Mouse (Mus musculus): ENCODE results near the gene Abca6. TPM values are rescaled to one million over a fixed set of nuclear protein-coding genes. Genes with fewer than 3 reads are reported as not detected.

The Abca6 gene
- polyA plus RNA-seq, 1 experiment from 2014 or later, result 0.17 TPM

DNA sequence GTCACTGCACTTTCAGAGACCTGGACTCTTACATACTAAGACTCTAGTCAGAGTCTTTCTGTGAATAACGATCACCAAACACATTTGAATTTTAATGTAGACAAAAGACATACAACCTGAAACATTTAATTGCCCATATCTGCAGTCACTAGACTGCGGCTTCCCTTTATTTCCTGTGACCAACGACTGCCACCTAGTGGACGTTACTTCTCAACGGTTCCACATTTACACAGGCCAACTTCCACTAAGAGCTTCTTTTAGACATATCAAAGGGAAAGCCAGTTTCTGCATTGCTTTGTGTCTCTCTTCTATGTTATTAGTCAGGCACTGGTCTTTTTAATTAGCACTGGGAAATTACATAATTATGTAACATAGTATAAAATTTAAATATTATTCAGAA is 20.2 kb upstream of the Abca6 start:
- H3K27ac ChIP-seq (ENCODE audit: low read depth, low read length), result no peak overlapping the region
- no peaks in the 10 kb centered on the region for H3K9me3 ChIP-seq (ENCODE audit: control insufficient read depth, low read length)
- WGBS, result 2% methylated on average over 5 of the region's 5 CpGs
- no peak overlapping the region for H3K4me2 ChIP-seq (ENCODE audit: low read depth, low read length)
- no peaks in the 10 kb centered on the region; the same call in 1 of the 2 replicates for H3K36me3 ChIP-seq (ENCODE audit: control insufficient read depth, insufficient read depth, low read length)
- no peak overlapping the region for H3K4me3 ChIP-seq (ENCODE audit: low read depth, low read length)
- peak; percentile 54 for ATAC-seq (ENCODE audit: low read depth)
- H3K27me3 ChIP-seq (ENCODE audit: control insufficient read depth, insufficient read depth, low read length), result no peaks in the 10 kb centered on the region
- H3K4me1 ChIP-seq (ENCODE audit: control insufficient read depth, insufficient read depth, low read length), result no peaks in the 10 kb centered on the region
- H3K9ac ChIP-seq (replicated peaks; ENCODE audit: low read depth, low read length), result no peak overlapping the region

DNA sequence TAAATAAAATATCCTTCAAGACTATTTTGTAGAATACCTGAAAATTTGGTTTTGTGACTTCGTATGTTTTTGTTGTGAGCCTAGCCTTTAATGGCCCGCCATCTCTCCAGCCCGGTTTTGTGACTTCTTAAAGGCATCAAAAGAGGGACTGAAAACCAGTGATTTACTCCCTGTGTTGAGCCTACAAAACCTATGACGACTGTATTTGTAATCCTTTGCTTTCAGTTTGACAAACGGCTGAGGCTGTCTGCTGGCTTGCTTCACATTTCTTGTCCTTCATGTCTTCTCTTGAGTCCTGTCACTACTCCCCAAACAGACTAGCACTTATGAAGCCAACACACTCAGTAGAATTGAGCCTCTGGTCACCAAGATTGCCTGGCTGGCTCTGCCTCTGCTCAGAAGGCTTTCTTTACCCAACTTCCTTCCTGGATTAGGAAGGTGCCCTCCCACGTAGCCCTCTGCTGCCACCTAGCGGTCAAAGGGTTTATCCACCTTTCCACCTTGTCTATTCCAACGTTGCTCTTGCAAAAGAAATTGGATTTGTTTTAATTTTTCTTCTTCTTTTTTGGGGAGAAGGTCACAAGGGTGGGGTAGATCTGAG is 16.8 kb upstream of the Abca6 start:
- Histone ChIP-seq H3K4me1 (ENCODE audit: control insufficient read depth, insufficient read depth, low read length) (no peaks in the 10 kb centered on the region), H3K4me2 (ENCODE audit: low read depth, low read length) (no peak overlapping the region), H3K9me3 (ENCODE audit: control insufficient read depth, low read length) (no peaks in the 10 kb centered on the region), H3K36me3 (ENCODE audit: control insufficient read depth, insufficient read depth, low read length) (no peaks in the 10 kb centered on the region), H3K9ac (replicated peaks; ENCODE audit: low read depth, low read length) (no peak overlapping the region), H3K27ac (ENCODE audit: low read depth, low read length) (no peak overlapping the region), H3K4me3 (ENCODE audit: low read depth, low read length) (no peak overlapping the region), H3K27me3 (ENCODE audit: control insufficient read depth, insufficient read depth, low read length) (no peaks in the 10 kb centered on the region)
- ATAC-seq (ENCODE audit: low read depth), result 0 out of 2 replicates have a peak, but pooled peaks have one; percentile 38
- 41% methylated on average over 8 of the region's 8 CpGs for WGBS

DNA sequence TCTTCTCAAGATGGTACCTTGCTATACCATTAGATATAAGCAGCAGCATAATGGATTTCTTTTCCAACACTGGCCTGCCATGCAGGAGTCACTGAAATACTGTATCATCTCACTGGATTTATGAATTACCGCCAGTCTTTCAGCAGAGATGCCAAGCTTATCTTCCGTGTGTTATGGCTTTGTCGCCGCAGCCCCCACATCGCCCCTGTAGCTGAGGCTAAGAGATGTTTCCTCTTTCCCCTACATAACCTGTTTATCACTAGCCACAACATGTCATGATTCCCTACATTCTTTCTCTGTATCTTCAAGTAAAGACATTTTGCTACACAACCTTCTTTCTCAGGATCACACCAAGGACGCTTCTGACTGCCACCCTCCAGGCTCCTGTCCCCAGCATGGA is 15.7 kb upstream of the Abca6 start:
- no peak overlapping the region for H3K27ac ChIP-seq (ENCODE audit: low read depth, low read length)
- no peak overlapping the region for H3K9ac ChIP-seq (replicated peaks; ENCODE audit: low read depth, low read length)
- H3K4me3 ChIP-seq (ENCODE audit: low read depth, low read length), result no peak overlapping the region
- H3K4me1 ChIP-seq (ENCODE audit: control insufficient read depth, insufficient read depth, low read length), result no peaks in the 10 kb centered on the region
- ATAC-seq (ENCODE audit: low read depth), result no peak
- 96% methylated on average over 6 of the region's 6 CpGs for WGBS
- H3K9me3 ChIP-seq (ENCODE audit: control insufficient read depth, low read length), result no peaks in the 10 kb centered on the region
- H3K36me3 ChIP-seq (ENCODE audit: control insufficient read depth, insufficient read depth, low read length), result no peaks in the 10 kb centered on the region
- H3K4me2 ChIP-seq (ENCODE audit: low read depth, low read length), result no peak overlapping the region
- H3K27me3 ChIP-seq (ENCODE audit: control insufficient read depth, insufficient read depth, low read length), result no peaks in the 10 kb centered on the region

DNA sequence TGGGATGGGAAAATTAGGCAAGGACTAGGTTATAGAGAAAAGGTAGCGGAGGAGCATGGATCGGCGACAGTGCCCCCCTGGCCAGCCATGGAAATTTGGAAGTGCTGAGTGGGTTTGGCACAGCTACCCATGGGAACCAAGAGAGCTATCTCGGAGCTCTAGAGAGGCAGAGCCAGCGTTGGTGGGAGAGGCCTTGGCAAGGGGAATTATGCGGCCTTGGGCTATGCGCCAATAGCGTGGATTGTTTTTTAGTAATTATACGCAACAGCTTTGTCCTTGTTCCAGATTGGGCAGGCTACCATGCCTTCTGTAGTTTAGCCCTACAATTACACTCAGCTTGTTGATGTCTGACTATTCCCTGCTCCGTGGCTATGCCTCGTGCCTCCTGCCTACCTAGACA is 15.2 kb upstream of the Abca6 start:
- no peaks in the 10 kb centered on the region for H3K36me3 ChIP-seq (ENCODE audit: control insufficient read depth, insufficient read depth, low read length)
- no peak for ATAC-seq (ENCODE audit: low read depth)
- no peaks in the 10 kb centered on the region for H3K27me3 ChIP-seq (ENCODE audit: control insufficient read depth, insufficient read depth, low read length)
- H3K4me1 ChIP-seq (ENCODE audit: control insufficient read depth, insufficient read depth, low read length), result no peaks in the 10 kb centered on the region
- 86% methylated on average over 11 of the region's 11 CpGs for WGBS
- no peak overlapping the region for H3K9ac ChIP-seq (replicated peaks; ENCODE audit: low read depth, low read length)
- H3K27ac ChIP-seq (ENCODE audit: low read depth, low read length), result no peak overlapping the region
- no peak overlapping the region for H3K4me2 ChIP-seq (ENCODE audit: low read depth, low read length)
- no peaks in the 10 kb centered on the region for H3K9me3 ChIP-seq (ENCODE audit: control insufficient read depth, low read length)
- no peak overlapping the region for H3K4me3 ChIP-seq (ENCODE audit: low read depth, low read length)

DNA sequence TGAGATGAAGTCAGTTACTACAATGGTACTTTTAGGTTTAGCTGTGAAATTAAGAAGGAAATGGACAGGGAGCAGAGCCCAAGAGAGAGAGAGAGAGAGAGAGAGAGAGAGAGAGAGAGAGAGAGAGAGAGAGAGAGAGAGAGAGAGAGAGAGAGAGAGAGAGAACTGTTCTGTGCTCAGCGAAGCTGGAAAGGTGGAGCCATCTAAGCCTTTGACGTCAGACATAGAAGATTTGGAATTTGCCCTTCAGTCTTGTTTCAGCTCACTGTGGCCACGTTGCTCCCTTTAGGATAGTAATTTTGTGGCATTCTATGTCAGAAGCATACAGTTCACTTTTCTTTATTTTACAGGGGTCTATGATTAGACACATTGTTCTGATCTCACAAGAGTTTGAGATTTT is 10.3 kb upstream of the Abca6 start:
- no peak for ATAC-seq (ENCODE audit: low read depth)
- Histone ChIP-seq H3K9me3 (ENCODE audit: control insufficient read depth, low read length) (no peaks in the 10 kb centered on the region), H3K4me1 (ENCODE audit: control insufficient read depth, insufficient read depth, low read length) (no peaks in the 10 kb centered on the region), H3K36me3 (ENCODE audit: control insufficient read depth, insufficient read depth, low read length) (no peaks in the 10 kb centered on the region), H3K4me2 (ENCODE audit: low read depth, low read length) (no peak overlapping the region), H3K27me3 (ENCODE audit: control insufficient read depth, insufficient read depth, low read length) (no peaks in the 10 kb centered on the region), H3K27ac (ENCODE audit: low read depth, low read length) (no peak overlapping the region), H3K9ac (replicated peaks; ENCODE audit: low read depth, low read length) (no peak overlapping the region), H3K4me3 (ENCODE audit: low read depth, low read length) (no peak overlapping the region)
- 86% methylated on average over 3 of the region's 3 CpGs for WGBS

DNA sequence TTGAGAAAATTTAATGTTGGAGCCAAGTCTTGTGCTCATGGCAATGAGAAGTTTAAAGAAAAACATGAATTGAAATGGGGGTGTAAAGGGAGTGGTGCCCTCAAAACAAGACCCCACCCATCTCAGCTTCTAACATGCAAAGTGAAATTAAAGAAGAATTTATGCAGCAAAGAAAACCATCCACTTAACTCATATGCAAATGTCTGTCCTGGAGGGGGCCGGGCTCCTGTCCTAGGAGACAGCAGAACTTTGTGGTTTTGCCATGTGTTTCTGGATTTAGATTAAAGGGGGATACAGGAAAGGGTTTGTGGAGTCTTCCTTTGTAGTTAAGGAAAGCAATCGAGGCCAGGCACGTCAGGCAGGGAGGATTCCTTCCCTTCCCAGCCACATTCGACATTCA is 6.3 kb upstream of the Abca6 start:
- Histone ChIP-seq H3K27me3 (ENCODE audit: control insufficient read depth, insufficient read depth, low read length) (no peaks in the 10 kb centered on the region), H3K9me3 (ENCODE audit: control insufficient read depth, low read length) (no peaks in the 10 kb centered on the region), H3K4me3 (ENCODE audit: low read depth, low read length) (no peak overlapping the region), H3K27ac (ENCODE audit: low read depth, low read length) (no peak overlapping the region), H3K36me3 (ENCODE audit: control insufficient read depth, insufficient read depth, low read length) (no peaks in the 10 kb centered on the region), H3K4me2 (ENCODE audit: low read depth, low read length) (no peak overlapping the region), H3K4me1 (ENCODE audit: control insufficient read depth, insufficient read depth, low read length) (no peaks in the 10 kb centered on the region), H3K9ac (replicated peaks; ENCODE audit: low read depth, low read length) (no peak overlapping the region)
- ATAC-seq (ENCODE audit: low read depth), result no peak
- WGBS, result 67% methylated on average over 4 of the region's 4 CpGs

DNA sequence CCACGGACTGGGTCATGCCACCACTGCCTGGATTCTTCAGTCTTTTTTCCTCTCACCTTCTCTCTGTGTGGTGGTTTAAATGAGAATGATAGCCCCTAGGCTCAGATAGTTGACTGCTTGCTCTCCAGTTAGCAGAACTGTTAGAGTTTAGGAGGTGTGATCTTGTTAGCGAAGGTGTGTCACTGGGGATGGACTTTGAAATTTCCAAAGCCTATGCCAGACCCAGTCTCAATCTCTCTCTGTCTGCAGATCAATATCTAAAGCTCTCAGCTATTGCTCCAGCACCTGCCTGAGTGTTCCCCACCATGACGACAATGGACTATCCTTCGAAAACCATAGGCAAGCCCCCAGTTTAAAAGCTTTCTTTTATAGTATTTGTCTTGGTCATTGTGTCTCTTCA is 5.5 kb upstream of the Abca6 start:
- Histone ChIP-seq H3K4me3 (ENCODE audit: low read depth, low read length) (no peak overlapping the region), H3K4me2 (ENCODE audit: low read depth, low read length) (no peak overlapping the region), H3K9ac (replicated peaks; ENCODE audit: low read depth, low read length) (no peak overlapping the region), H3K9me3 (ENCODE audit: control insufficient read depth, low read length) (no peaks in the 10 kb centered on the region), H3K36me3 (ENCODE audit: control insufficient read depth, insufficient read depth, low read length) (no peaks in the 10 kb centered on the region), H3K27ac (ENCODE audit: low read depth, low read length) (no peak overlapping the region), H3K4me1 (ENCODE audit: control insufficient read depth, insufficient read depth, low read length) (no peaks in the 10 kb centered on the region), H3K27me3 (ENCODE audit: control insufficient read depth, insufficient read depth, low read length) (no peaks in the 10 kb centered on the region)
- no peak for ATAC-seq (ENCODE audit: low read depth)
- WGBS, result 94% methylated on average over 4 of the region's 4 CpGs

DNA sequence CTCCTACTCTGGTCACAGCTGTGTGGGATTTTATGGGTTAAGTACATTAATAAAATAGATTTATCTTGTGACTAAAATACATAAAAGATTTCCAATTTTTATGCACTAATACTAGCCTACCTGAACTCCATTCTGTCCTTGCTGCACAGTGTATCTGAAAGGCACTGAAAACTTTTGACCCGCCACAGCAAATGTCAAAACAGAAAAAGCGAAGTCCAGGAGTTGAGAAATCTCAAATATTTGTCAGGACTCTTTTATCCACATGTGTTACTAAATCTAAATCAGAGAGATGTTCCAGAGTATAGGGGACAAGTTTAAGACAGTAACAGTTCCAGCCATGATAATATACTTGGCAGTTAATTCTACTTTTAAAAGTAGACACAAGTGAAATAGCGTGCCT is 680 bp upstream of the Abca6 start:
- Histone ChIP-seq H3K4me2 (ENCODE audit: low read depth, low read length) (no peak overlapping the region), H3K4me1 (ENCODE audit: control insufficient read depth, insufficient read depth, low read length) (no peaks in the 10 kb centered on the region), H3K9ac (replicated peaks; ENCODE audit: low read depth, low read length) (no peak overlapping the region), H3K36me3 (ENCODE audit: control insufficient read depth, insufficient read depth, low read length) (no peaks in the 10 kb centered on the region), H3K9me3 (ENCODE audit: control insufficient read depth, low read length) (no peaks in the 10 kb centered on the region), H3K27ac (ENCODE audit: low read depth, low read length) (no peak overlapping the region), H3K27me3 (ENCODE audit: control insufficient read depth, insufficient read depth, low read length) (no peaks in the 10 kb centered on the region), H3K4me3 (ENCODE audit: low read depth, low read length) (no peak overlapping the region)
- ATAC-seq (ENCODE audit: low read depth), result no peak
- 91% methylated on average over 3 of the region's 3 CpGs for WGBS

DNA sequence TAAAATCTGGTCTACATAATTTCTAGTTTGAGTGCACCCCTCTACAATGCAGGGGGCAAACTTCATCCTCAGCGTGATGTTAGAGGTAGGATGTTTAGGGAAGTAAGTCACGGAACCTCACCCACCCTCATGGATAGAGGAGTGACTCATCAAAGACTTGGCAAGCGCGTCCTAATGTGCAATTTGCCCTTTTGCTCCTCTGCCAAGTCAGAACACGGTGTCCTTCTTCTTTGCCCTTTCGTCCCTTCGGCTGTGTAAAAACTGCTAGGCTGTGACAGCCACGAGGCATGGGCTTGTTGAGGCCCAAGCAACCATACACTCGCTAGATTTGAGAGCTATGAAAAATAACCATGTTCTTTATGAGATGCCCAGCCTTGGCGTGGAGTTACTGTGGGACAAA is 6.8 kb downstream of the Abca6 start:
- 92% methylated on average over 10 of the region's 10 CpGs for WGBS
- Histone ChIP-seq H3K4me2 (ENCODE audit: low read depth, low read length) (no peak overlapping the region), H3K4me1 (ENCODE audit: control insufficient read depth, insufficient read depth, low read length) (no peaks in the 10 kb centered on the region), H3K9me3 (ENCODE audit: control insufficient read depth, low read length) (no peaks in the 10 kb centered on the region), H3K27ac (ENCODE audit: low read depth, low read length) (no peak overlapping the region), H3K27me3 (ENCODE audit: control insufficient read depth, insufficient read depth, low read length) (no peaks in the 10 kb centered on the region), H3K4me3 (ENCODE audit: low read depth, low read length) (no peak overlapping the region), H3K9ac (replicated peaks; ENCODE audit: low read depth, low read length) (no peak overlapping the region), H3K36me3 (ENCODE audit: control insufficient read depth, insufficient read depth, low read length) (no peaks in the 10 kb centered on the region)
- no peak for ATAC-seq (ENCODE audit: low read depth)

Data from neural tube, embryonic 14.5 days (tissue).